Mouse (Mus musculus): ENCODE measurements around the gene Cdk8. TPM values are rescaled to one million over a fixed set of nuclear protein-coding genes. Genes with fewer than 3 reads are reported as not detected.
A peak's percentile ranks its signal among the peaks of the same experiment; 100 is the strongest.
"Not testable (repeated sequence)": the region's sequence is repeated elsewhere in the genome, so short reads cannot be mapped to it uniquely, and the experiment has no call there.

The Cdk8 gene
- polyA plus RNA-seq (2014; fragmentation: Nextera tagmentation; extraction: Ambion mirVana): 15.9 and 18.9 TPM in 2 replicates

DNA sequence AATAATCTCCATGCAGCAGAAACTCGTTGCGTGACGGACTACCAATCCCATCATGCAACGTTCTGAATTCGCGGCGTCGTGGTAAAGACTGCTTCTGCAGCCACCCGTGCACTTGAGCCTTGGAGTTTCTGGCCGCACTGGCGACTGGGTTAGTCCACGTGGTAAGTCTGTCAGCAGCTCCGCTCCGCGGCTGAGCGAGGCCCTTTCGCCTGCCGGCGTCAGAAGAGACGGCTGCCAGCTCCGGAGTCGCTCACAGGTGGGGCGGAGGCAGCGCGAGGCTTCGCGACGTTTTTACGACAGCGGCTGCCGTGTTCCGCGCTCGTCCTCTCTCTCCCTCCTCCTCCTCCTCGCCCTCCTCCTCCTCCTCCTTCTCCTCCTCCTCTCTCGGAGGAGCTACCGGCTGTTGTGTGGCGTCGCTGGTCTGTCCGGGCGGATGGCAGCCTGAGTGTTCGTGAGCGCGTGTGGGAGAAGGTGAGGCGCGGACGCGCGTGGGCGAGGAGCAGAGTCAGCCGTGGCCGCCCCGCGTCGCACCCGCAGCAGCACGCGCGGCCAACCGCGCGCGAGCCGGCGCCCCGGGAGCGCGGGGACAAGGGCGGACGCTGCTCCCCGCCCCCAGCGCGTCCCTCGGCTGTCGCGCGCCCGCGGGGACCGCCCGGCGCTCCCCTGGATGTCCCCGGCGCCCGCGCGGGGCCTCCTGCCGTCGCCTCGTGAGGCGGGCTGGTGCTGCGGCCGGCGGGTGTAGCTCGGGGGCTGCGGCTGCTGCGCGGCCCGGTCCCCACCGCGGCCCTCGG, at the start of gene Cdk8:
Cdk8 (plus strand) TSS at position 367 of the 791 bp plus-strand sequence.
- Histone ChIP-seq H3K4me1 (ENCODE audit: control insufficient read depth, insufficient read depth, low read length) (peaks cover 10% of the 10 kb centered on the region), H3K27me3 (replicated peaks; ENCODE audit: control insufficient read depth, insufficient read depth, low read length) (no peaks in the 10 kb centered on the region), H3K36me3 (ENCODE audit: control insufficient read depth, insufficient read depth, low read length) (no peaks in the 10 kb centered on the region), H3K4me2 (ENCODE audit: low read length) (peak within 1 kb of the TSS; percentile 80), H3K27ac (ENCODE audit: low read depth, low read length) (peak within 1 kb of the TSS; percentile 97), H3K9me3 (replicated peaks; ENCODE audit: control insufficient read depth, low read length) (no peaks in the 10 kb centered on the region), H3K9ac (ENCODE audit: low read length) (peak within 1 kb of the TSS; percentile 88), H3K4me3 (ENCODE audit: low read depth, low read length) (peak within 1 kb of the TSS; percentile 72)
- WGBS: under 1% methylated on average over 90 of the region's 102 CpGs
- DNase-seq (ENCODE audit: low spot score) (peak; percentile 97), ATAC-seq (peak; percentile 91)

DNA sequence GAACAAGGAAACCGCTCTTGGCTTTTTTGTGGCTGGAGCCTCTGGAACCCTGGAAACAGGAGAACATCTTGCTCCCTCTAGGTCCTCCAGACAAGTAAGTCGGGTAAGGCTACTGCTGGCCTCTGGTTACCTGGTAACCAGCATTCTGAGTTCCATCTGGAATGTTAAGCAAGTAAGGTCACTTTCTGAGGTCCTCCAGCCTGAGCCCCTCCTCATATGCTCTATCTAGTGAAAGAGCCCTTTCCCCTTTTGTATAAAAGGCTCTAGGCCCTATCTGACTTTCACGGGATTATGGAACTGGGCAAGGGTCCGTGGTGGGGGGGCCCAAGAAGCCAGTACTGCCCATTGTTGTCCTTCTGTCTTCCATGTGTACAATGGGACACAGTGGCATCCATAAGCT, 45.8 kb upstream of the Cdk8 start, which contains the start of gene 1700001J03Rik:
1700001J03Rik (minus strand) TSS at position 101 of the 400 bp plus-strand sequence.
- WGBS: 87% methylated on average over 4 of the region's 4 CpGs
- ATAC-seq; H3K4me3 ChIP-seq (ENCODE audit: low read depth, low read length); H3K9me3 ChIP-seq (replicated peaks; ENCODE audit: control insufficient read depth, low read length); H3K4me1 ChIP-seq (ENCODE audit: control insufficient read depth, insufficient read depth, low read length); H3K36me3 ChIP-seq (ENCODE audit: control insufficient read depth, insufficient read depth, low read length); H3K4me2 ChIP-seq (ENCODE audit: low read length); H3K27ac ChIP-seq (ENCODE audit: low read depth, low read length); DNase-seq (ENCODE audit: low spot score); H3K9ac ChIP-seq (ENCODE audit: low read length); H3K27me3 ChIP-seq (replicated peaks; ENCODE audit: control insufficient read depth, insufficient read depth, low read length): not testable (repeated sequence)

DNA sequence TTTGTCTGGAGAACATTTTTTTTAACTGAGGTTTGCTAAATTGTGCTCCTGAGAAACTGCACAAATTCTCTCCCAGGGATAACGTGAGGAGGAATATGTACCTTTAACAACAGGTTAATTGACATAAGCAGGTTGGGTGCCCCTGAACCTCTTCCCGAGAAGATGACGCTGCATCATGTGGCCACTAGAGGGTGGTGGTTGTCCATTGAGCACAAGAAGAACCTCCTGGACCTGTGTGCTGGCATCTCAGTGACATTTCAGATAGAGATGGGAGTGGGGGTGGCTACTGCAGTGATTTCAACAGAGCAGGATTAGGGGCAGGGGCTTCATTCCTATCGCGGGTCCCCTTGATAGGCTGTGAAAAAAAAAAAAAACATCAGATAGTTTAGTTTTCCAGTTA, 43.6 kb upstream of the Cdk8 start:
- not testable (repeated sequence) for H3K4me1 ChIP-seq (ENCODE audit: control insufficient read depth, insufficient read depth, low read length); H3K9me3 ChIP-seq (replicated peaks; ENCODE audit: control insufficient read depth, low read length); H3K27ac ChIP-seq (ENCODE audit: low read depth, low read length); H3K27me3 ChIP-seq (replicated peaks; ENCODE audit: control insufficient read depth, insufficient read depth, low read length); H3K9ac ChIP-seq (ENCODE audit: low read length); H3K4me2 ChIP-seq (ENCODE audit: low read length); H3K4me3 ChIP-seq (ENCODE audit: low read depth, low read length); H3K36me3 ChIP-seq (ENCODE audit: control insufficient read depth, insufficient read depth, low read length); ATAC-seq
- peak; percentile 51 for DNase-seq (ENCODE audit: low spot score)
- WGBS: 26% methylated on average over 5 of the region's 5 CpGs

DNA sequence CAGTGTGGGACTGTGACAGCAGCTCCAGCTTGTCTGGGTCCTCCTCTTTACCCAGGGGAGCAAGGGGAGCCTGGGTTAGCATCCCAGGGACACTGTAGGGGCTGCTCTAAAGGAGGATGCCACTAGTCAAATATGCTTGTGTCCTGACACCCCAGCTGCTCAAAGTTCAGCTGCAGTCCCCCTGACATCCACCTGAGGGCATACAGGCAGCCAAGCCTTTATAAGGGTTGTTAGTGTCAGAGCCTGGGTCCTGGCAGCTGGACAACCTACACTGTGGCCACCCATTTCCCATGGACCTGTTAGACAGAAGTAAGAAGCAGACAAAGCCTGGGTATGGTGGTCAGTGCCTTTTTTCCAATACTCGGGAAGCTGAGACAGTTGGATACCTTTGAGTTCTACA, 42.9 kb upstream of the Cdk8 start:
- Histone ChIP-seq H3K27me3 (replicated peaks; ENCODE audit: control insufficient read depth, insufficient read depth, low read length) (no peaks in the 10 kb centered on the region), H3K4me2 (ENCODE audit: low read length) (no peak overlapping the region), H3K36me3 (ENCODE audit: control insufficient read depth, insufficient read depth, low read length) (no peaks in the 10 kb centered on the region), H3K9me3 (replicated peaks; ENCODE audit: control insufficient read depth, low read length) (no peaks in the 10 kb centered on the region), H3K4me1 (ENCODE audit: control insufficient read depth, insufficient read depth, low read length) (no peaks in the 10 kb centered on the region), H3K9ac (ENCODE audit: low read length) (no peak overlapping the region), H3K4me3 (ENCODE audit: low read depth, low read length) (no peak overlapping the region), H3K27ac (ENCODE audit: low read depth, low read length) (no peak overlapping the region)
- 81% methylated on average over 1 of the region's 1 CpGs for WGBS
- no peak for DNase-seq (ENCODE audit: low spot score)
- no peak for ATAC-seq

DNA sequence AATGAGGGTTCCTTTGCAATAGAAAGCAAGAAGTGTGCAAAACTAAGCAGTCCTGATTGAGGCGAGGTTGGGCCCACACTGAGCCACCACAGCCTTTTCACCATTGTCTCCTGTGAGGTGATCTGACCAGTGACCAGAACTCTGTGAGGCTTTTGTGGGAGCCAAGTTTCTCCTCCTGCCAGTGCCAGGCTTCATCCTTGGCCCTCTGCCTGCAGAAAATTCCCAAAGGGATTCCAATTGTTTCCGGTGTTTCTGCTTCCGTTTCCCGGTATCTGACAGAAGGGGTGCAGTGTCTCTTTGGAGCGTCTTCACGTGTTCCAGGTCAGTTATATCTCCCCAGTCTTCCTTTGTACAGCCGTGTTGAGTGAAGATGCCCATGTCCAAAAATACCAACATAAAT, 42.3 kb upstream of the Cdk8 start:
- no peak overlapping the region for H3K27ac ChIP-seq (ENCODE audit: low read depth, low read length)
- H3K27me3 ChIP-seq (replicated peaks; ENCODE audit: control insufficient read depth, insufficient read depth, low read length): no peaks in the 10 kb centered on the region
- WGBS: 89% methylated on average over 7 of the region's 7 CpGs

DNA sequence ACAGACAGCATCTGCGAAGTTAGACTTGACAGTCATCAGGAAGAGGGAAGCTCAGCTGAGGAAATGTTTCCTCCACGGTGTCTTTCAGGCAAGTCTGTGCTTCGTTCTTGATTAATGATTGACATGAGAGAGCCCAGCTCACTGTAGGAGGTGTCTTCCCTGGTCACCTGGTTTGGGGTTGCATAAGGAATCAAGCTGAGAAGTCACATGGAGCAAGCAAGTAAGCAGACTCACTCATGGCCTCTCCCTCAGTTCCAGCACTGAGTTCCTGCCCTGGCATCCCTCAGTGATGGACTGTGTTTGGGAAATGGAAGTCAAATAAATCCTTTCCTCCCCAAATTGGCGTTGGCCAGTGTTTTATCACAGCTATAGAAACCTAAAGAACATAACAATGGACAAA, 40.9 kb upstream of the Cdk8 start:
- Histone ChIP-seq H3K9ac (ENCODE audit: low read length) (no peak overlapping the region), H3K36me3 (ENCODE audit: control insufficient read depth, insufficient read depth, low read length) (no peaks in the 10 kb centered on the region), H3K4me3 (ENCODE audit: low read depth, low read length) (no peak overlapping the region), H3K4me1 (ENCODE audit: control insufficient read depth, insufficient read depth, low read length) (no peaks in the 10 kb centered on the region), H3K27me3 (replicated peaks; ENCODE audit: control insufficient read depth, insufficient read depth, low read length) (no peaks in the 10 kb centered on the region), H3K4me2 (ENCODE audit: low read length) (no peak overlapping the region), H3K27ac (ENCODE audit: low read depth, low read length) (no peak overlapping the region), H3K9me3 (replicated peaks; ENCODE audit: control insufficient read depth, low read length) (no peaks in the 10 kb centered on the region)
- DNase-seq (ENCODE audit: low spot score) (no peak), ATAC-seq (no peak)
- WGBS: 68% methylated on average over 4 of the region's 4 CpGs

More for the DNA sequence above, 42.3 kb upstream of the Cdk8 start:
- Histone ChIP-seq H3K4me2 (ENCODE audit: low read length) (no peak overlapping the region), H3K9ac (ENCODE audit: low read length) (no peak overlapping the region), H3K4me1 (ENCODE audit: control insufficient read depth, insufficient read depth, low read length) (no peaks in the 10 kb centered on the region), H3K9me3 (replicated peaks; ENCODE audit: control insufficient read depth, low read length) (no peaks in the 10 kb centered on the region), H3K4me3 (ENCODE audit: low read depth, low read length) (no peak overlapping the region), H3K36me3 (ENCODE audit: control insufficient read depth, insufficient read depth, low read length) (no peaks in the 10 kb centered on the region)
- no peak for DNase-seq (ENCODE audit: low spot score)
- ATAC-seq: no peak

DNA sequence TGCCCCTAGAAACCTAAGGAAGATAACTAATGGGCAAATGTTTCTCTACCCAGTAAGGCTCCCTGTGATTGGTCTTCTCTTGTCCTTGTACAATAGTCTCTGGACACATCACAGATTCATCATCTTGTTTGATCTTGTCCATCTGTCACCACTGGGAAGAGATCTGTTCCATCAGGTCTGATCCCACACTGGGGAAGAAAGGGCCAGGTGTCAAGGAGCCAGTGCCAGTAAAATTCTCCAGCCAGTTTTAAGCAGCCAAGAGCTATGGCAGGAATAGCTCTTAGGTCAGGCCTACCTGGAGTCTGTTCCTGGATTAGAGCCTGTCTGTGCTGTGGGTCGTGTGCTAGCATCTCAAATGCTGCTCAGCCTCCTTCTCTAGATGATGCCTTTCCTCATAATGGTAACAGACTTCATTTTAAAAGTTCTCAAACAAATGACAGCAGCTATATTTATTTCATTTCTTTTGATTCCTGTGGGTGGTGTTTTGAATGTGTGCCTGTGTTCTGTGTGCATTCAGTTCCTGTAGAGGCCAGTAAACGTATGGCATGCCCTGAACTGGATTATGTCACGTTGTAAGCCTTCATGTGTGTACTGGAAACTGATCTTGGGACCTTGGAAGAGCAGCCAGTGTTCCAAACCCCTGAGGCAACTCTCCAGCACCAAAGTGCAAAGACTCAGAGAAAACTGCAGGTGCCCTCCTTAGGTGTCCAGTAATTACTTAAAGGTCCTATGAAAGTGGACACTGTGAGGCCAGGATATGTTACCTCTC, 40.3 kb upstream of the Cdk8 start:
- H3K4me2 ChIP-seq (ENCODE audit: low read length): no peak overlapping the region
- DNase-seq (ENCODE audit: low spot score): no peak
- no peaks in the 10 kb centered on the region for H3K4me1 ChIP-seq (ENCODE audit: control insufficient read depth, insufficient read depth, low read length)
- H3K4me3 ChIP-seq (ENCODE audit: low read depth, low read length): no peak overlapping the region
- WGBS: 59% methylated on average over 3 of the region's 3 CpGs
- no peak overlapping the region for H3K27ac ChIP-seq (ENCODE audit: low read depth, low read length)
- no peaks in the 10 kb centered on the region for H3K27me3 ChIP-seq (replicated peaks; ENCODE audit: control insufficient read depth, insufficient read depth, low read length)
- ATAC-seq: no peak
- no peaks in the 10 kb centered on the region for H3K36me3 ChIP-seq (ENCODE audit: control insufficient read depth, insufficient read depth, low read length)
- no peaks in the 10 kb centered on the region for H3K9me3 ChIP-seq (replicated peaks; ENCODE audit: control insufficient read depth, low read length)
- H3K9ac ChIP-seq (ENCODE audit: low read length): no peak overlapping the region

DNA sequence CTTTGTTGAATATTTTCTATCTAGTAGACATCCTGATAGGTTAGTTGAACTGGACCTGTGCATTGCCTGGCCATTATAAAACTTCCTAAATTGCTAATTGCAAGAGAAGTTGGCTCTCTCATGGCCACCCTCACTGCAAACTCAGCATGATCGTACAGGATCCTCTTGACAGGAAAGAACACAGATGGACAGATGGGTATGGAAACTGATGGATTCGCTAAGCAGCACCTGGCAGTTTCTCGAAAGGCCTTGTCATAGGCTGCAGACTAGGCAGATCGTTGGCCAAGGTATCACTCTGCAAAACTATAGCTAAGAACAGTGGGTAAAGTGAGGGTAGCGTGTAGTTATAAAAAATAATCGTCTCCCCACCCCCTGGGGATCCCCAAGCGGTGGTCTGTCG, 37.7 kb upstream of the Cdk8 start:
- Histone ChIP-seq H3K9me3 (replicated peaks; ENCODE audit: control insufficient read depth, low read length) (no peaks in the 10 kb centered on the region), H3K27ac (ENCODE audit: low read depth, low read length) (no peak overlapping the region), H3K4me2 (ENCODE audit: low read length) (no peak overlapping the region), H3K4me1 (ENCODE audit: control insufficient read depth, insufficient read depth, low read length) (no peaks in the 10 kb centered on the region), H3K4me3 (ENCODE audit: low read depth, low read length) (no peak overlapping the region), H3K27me3 (replicated peaks; ENCODE audit: control insufficient read depth, insufficient read depth, low read length) (no peaks in the 10 kb centered on the region), H3K36me3 (ENCODE audit: control insufficient read depth, insufficient read depth, low read length) (no peaks in the 10 kb centered on the region), H3K9ac (ENCODE audit: low read length) (no peak overlapping the region)
- ATAC-seq: no peak
- WGBS: 83% methylated on average over 8 of the region's 8 CpGs
- no peak for DNase-seq (ENCODE audit: low spot score)

DNA sequence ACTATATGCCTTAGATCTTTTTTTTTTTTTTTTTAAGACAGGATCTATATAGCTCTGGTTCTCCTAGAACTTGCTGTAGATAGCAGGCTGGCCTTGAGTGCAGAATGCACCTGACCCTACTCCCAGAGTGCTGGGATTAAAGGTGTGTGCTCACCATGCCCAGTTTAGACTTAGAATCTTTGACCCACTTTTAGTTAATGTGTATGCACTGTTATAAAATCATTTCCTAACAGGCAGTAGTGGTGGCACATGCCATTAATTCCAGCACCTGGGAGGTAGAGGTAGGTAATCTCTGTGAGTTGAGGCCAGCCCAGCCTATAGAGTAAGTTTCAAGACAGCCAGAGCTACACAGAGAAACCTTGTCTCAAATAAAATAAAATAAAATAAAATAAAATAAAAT, 32.0 kb upstream of the Cdk8 start:
- no peak overlapping the region for H3K4me3 ChIP-seq (ENCODE audit: low read depth, low read length)
- H3K27me3 ChIP-seq (replicated peaks; ENCODE audit: control insufficient read depth, insufficient read depth, low read length): no peaks in the 10 kb centered on the region
- no peak overlapping the region for H3K9ac ChIP-seq (ENCODE audit: low read length)
- DNase-seq (ENCODE audit: low spot score): no peak
- ATAC-seq: no peak
- no peak overlapping the region for H3K4me2 ChIP-seq (ENCODE audit: low read length)
- H3K36me3 ChIP-seq (ENCODE audit: control insufficient read depth, insufficient read depth, low read length): peaks cover 20% of the 10 kb centered on the region
- no peaks in the 10 kb centered on the region for H3K4me1 ChIP-seq (ENCODE audit: control insufficient read depth, insufficient read depth, low read length)
- no peaks in the 10 kb centered on the region for H3K9me3 ChIP-seq (replicated peaks; ENCODE audit: control insufficient read depth, low read length)
- no peak overlapping the region for H3K27ac ChIP-seq (ENCODE audit: low read depth, low read length)
